Mouse (Mus musculus) urinary bladder, postnatal 14 days (tissue): ENCODE results near the gene Tmem203.
A peak's percentile ranks its signal among the peaks of the same experiment; 100 is the strongest.

ENCODE experiments used
- DNase-seq: peaks from one replicate; pipeline ENCODE4 v3.0.0; 2021; ENCODE audit warnings: low spot score

Tmem203 gene

DNA sequence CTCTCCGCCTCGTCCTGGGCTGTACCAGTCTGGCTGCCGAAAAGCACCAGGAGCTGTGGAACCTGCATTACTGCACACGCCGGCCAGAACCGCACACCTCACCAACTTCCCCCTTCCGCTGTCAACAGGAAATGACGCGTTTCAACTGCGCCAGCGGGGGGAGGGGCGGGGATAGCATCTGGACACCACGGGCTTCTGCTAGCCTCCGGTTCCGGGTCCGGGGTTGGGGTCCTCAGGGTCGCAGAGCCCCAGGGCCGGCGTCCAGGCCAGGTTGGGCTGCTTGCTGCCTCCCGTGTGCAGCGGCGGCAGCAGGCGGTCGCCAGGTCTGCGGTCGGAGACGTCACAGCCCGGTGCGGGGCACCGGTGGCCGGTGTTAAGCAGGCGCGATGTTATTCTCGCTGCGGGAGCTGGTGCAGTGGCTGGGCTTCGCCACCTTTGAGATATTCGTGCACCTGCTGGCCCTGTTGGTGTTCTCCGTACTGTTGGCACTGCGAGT lies at the start of gene Tmem203:
TSS of gene Tmem203 (plus strand) at position 156 of the 496 bp plus-strand sequence.
- DNase-seq = peak; percentile 90

DNA sequence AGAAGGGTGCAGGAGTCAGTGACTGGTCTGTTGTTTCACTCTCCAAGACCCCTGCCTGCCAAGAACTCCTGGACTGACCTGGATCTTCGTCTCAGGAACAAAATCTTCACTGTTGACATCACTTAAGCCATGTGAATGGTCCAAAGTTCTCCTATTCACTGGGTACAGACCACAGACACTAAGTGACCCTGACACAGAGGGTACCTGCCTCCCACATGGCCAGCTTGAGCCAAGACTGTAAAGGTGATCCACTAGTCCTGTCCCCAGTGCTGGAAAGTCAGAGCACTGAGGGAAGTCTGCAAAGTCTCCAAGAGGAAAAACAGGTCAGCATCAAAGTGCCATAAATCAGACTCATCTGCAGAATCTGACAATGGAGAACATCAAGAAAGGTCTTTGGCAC lies 47.6 kb upstream of the Tmem203 start:
- DNase-seq = no peak

DNA sequence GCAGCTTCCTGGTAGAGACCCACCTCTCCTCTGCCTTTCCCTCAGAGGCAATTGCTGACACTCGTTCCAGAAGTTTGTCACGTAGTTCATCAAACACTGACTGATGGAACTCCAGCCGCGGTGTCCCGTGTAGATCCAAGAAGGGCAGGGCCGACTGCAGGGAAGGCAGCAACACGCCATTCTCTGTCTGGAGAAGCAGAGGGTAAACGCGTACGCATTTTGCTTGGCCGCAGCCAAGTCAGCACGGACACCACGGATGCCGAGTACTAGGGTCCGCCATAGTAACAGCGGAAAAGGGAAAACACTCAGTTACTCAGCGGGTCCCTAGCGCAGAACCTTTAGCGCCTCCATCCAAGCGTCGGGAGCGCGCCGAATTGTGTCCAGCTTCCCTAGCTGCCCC lies 44.6 kb upstream of the Tmem203 start:
- no peak for DNase-seq

DNA sequence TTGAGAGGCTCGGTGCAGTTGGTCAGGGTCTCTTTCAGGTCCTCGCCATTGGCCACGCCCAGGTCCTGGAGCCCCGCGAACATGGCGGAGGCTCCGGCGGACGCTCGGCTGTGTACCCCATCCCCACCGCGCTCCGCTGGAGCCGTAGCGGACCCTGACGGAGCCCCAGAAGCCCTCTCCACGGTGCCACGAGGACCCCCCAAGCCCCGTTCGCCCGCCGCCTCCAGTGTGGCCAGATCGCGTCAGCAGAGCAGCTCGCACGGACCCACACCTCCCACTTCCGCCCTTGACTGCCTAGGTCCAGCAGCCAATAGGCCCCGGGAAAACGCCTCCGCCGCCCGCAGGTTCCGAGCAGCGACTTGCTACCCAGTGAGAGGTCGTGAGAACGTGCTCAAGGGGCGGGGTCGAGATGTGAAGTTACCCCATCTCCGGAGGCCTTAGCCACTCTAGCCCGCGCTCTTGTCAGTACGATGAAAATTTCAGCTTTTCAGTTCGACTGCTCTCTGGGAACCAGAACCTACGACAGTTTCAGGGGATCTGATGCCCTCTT lies 44.0 kb upstream of the Tmem203 start, which contains the start of gene Nelfb:
TSS of gene Nelfb (minus strand) at position 369 of the 550 bp plus-strand sequence.
- peak; percentile 92 for DNase-seq

DNA sequence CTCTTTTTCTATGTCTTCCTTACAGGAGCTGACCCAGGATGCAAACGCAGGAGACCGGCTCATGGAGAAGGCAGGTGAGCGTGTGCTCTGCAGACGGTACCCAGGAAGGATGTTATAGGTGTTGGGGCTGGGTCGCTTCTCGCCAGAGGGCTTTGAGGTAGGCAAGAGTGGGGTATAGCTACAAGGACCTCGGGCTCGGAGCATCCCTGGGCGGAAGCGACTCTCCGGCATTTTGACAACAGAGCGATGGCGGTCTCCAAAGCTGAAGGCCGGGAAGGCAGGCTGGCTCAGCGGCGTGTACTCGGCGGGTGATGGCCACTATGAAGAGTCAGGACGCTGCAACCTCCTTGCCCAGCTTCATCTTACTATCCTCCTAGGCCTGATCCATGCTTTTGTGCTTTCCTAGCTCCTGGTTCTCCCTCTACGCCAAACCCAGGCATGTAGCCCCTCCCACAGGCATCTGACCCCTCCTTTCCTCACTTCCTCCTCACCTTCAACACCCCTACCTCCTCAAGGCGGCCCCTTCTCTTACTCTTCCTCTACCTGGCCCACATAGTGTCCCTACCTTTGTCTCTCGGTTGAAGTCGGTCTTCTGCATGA lies 41.9 kb upstream of the Tmem203 start:
- no peak for DNase-seq

DNA sequence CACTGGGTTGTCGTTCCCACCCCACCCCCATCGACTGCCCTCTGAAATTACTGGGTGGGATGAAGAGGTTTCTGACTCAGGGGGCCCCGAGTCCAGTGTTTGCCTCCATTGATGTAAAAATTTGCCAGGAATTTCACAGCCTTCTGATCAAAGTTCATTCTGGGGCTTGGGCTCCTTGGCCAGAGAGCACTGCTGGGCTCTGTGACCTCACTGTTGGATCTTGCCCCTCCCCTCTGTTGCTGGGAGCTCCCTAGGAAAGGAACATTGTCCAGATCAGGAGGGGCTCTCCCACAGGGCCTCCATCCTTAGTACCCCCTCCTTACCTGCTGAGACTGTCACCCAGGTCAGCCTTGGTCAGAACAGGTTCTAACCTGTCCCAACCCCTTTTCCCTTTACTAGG lies 40.8 kb upstream of the Tmem203 start, which contains the start of gene Stpg3:
TSS of gene Stpg3 (minus strand) at position 194 of the 400 bp plus-strand sequence.
- no peak for DNase-seq

DNA sequence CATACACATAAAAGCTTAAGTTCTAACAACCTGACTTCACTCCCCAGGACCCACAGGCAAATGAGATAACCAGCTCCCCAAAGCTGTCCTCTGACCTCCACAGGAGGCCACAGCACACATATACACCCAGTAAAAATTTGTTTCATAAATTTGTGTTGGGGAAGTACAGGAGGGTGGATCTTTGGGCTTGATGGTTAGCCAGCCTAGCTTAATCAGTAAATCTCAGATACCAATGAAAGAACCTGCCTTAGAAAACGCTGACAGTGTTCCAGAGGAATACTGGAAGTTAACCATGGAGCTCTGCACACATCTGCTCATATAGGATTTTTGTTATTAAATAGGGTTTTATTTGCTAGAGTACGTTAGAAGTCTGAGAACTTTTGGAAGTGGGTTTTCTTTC lies 37.6 kb upstream of the Tmem203 start:
- no peak for DNase-seq

DNA sequence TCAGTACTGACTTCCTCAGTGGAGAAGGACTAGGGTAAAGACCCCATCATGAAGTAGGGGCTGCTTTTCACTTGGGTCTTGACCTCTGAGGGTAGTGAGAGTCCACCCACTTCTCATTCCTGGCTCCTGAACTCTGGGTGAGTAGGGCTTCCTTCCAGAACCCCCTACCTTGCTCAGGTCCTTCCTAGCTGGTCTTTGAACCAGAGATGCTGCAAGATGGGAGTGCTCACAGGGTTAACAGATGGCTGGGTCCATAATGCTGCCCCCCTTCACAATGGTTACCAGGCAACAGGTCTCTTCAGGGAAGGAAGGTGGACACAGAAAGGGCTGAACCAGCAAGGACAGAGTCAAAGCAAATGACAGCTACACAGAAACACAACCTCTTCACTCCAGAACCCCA lies 36.8 kb upstream of the Tmem203 start, which contains the start of gene Fam166a:
TSS of gene Fam166a (plus strand) at position 301 of the 400 bp plus-strand sequence.
- DNase-seq = no peak

DNA sequence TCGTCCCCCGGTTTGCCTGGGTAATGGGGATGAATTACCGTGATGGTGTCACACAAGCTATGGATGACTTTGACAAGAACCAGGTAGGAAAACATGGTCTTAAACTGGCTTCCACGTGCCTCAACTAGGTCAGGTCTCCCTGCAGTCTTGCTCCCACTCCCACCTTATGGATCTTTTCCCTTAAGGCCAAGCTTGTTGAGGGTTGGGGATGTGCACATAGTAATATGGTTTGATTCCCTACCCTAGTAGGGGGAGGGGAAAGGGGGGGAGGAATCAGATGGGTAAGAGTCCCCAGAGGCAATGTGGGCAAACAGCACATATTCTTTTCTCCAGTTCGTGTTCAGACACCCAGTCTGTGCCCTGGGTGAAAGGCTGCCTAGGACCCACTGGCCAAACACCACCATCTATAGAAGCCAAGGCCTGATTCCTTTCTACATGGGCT lies 33.9 kb upstream of the Tmem203 start:
- no peak for DNase-seq

DNA sequence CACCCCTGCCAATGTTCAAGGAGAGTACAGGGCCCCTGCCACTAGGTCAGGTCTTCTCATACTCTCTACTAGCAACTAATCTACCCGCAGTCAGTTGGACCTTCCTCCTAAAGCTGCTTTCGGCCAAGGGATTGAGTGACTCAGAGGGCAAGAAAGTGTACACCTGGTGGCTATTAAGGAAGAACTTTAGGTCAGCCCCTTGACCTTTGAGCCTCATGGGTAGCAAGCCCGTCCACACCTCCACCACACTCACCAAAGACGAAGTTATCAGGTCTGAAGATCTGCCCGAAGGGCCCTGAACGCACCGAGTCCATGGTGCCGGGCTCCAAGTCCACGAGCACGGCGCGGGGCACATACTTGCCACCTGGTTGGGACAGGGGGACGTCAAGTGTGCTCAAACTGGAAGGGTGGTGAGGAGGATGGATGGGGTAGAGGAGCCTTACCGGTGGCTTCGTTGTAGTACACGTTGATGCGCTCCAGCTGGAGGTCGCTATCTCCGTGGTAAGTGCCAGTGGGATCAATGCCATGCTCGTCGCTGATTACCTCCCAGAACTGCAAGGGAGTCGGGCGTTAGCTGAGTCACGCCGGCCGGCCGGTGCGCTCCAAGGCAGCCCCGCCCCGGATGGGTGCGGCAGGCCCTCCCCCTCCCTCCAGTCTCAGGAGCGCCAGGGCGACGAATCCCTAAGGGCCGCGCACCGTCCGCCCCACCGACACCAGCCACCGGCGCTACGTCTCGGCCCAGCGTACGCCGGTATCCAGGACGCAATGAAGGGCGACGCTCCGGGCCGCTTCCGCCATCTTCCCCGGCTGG lies 31.4 kb upstream of the Tmem203 start:
- peak; percentile 90 for DNase-seq

DNA sequence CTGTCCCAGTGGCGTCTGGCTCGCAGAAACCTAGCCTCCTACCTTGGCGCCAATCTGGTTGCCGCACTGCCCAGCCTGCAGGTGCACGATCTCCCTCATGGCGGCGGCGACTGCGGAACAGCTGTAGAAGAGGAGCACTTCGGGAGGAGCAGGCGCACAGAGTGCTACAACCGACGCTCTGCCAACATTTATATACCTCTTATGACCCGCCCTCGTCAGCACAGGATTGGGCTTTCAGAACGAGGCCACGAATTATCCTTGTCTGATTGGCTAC lies 30.8 kb upstream of the Tmem203 start, which contains the start of gene Tubb4b:
TSS of gene Tubb4b (minus strand) at position 211 of the 274 bp plus-strand sequence.
- no peak for DNase-seq

DNA sequence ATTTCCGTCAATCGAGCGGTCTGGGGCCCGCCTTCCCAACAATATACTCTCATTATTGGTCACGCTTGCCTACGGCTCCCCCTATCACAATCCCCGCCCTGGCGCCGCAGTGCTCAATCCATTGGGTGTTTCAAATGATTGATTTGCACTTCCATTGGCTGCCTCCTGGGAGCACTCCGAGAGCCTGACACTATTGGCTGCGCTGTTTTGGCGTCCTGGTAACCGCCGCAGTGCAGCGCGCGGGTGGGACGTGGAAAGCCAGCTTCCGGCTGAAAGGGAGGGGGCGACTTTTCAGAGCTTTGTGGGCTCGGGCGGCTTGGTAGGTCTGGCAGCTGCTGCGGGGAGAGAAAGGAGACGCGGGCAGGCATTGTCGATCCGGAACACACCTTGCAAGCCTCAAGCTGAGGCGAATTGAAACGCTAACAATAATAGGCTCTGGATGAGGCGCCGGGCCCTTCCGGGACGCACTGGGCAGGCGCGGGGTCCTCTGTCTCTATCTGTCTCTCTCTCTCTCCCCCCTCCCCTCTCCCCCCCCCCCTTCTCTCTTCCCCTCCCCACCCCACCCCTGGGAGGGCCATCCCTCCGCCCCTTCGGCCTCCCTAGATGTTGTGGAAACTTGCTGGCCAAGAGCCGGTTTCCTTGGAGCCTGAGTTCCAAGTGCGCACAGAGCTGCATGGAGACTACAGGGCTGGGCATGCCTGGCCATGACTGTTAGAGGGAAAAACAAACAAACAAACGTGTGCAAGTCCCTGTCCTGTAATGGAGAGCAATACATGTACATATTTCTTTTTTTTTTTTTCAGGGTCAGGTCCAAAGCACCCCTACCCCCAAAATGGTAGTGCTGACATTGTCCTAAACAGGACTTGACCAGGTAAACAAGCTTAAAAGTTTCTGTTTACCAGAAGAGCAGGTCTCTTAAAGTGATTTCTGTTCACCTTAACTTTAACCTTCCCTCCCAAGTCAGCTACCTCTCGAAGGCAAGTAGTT lies 30.2 kb upstream of the Tmem203 start:
- peak; percentile 98 for DNase-seq

DNA sequence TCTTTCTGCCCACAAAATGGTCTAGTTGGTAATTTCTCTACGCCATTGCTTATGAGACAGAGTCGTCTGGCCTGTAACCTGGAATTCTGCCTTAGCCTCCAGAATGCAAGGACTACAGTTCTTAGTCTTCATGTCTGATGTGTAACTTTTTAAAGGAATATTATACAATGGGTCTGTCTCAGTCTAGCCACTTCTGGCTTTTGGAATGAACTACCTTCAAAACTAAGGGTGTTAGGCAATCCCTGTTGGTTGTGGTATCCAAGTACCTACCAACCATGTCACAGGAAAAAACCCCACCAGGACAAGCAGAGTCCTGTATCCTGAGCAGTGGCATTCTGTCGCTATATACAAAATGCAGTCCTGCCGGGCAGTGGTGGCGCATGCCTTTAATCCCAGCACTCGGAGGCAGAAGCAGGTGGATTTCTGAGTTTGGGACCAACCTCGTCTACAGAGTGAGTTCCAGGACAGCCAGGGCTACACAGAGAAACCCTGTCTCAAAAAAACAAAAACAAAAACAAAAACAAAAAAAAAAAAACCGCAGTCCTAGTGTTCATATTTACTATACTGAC lies 29.3 kb upstream of the Tmem203 start:
- no peak for DNase-seq

DNA sequence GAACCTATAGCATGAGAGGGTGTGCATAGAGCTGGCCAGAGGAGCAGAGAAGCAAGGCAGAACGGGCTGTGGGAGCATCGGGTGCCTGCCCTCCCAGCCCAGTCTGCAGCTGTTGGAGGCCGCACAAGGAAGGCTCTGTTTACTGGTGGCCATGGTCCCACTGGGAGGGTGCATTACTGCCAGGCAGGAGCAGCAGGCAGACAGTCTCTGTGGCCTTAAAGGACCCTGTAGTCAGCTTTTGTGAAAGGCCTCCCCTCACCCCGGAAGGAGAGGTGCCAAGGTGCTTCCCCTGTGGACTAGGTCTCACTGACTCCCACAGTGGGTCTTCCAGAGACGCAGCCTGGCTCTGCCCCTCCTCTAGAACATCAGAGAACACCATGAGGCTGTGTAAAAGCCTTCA lies 28.4 kb upstream of the Tmem203 start:
- DNase-seq = no peak

DNA sequence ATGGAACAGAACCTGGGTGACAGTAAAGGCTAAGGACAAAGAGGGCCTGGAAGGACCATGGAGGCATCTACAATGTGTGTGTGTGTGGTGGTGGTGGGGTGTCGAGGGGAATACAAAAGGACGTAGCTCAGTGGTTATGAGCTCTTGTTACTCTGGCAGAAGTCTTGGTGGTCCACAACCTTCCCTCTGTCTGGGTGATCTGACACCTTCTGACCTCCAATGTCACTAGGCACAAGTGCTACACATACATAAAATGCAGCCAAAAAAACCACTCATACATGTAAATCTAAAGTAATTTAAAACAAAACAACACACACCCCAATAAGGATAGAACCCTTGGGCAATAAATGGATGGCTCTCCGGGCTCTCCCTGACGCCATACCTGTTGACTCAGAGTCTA lies 27.8 kb upstream of the Tmem203 start:
- no peak for DNase-seq

DNA sequence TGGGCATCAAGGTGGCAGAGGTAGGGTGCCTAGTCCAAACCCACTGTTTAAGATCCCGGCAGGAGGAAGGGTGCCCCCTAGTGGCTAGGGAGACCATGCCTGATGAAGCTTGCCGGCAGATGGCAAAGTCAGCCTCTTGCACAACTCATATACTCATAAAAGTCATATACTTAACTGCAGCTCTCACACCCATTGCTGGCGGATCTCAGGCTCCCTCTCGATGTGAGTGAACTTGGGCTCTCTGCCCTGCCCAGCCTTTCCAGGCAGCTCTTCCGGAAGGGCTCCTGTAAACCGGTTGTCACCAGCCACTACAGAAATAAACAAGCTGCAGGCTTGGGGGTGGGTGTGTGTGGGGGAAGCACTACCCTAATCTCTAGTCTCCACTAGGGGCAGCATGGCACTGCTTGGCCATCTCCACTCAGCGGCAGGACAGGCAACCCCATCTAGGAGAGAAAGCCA lies 26.8 kb upstream of the Tmem203 start:
- peak; percentile 94 for DNase-seq

DNA sequence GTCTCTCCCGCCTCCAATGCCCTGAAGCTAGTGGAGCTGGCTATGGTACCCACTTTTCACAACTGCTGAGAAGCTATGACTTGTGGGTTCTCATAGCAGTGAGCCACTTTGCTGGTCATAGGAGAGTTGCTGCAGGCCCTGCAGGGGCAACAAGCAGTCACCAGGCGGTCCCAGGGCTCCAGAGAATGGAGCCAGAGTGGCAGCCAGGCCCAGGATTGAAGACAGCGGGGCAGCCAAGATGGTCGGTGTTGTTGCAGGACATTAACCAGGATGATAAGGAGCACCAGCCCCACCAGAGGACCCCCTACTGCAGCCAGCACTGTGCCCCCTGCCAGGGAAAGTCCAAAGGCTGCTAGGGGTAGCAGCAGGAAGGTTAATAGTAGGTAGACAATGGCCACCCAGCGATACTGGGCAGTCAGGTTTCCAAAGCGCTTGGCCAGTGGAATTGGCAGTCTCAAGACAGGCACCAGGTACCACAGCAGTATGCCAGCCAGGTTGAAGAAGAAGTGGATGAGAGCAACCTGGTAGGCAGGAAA lies 26.2 kb upstream of the Tmem203 start:
- DNase-seq = no peak

DNA sequence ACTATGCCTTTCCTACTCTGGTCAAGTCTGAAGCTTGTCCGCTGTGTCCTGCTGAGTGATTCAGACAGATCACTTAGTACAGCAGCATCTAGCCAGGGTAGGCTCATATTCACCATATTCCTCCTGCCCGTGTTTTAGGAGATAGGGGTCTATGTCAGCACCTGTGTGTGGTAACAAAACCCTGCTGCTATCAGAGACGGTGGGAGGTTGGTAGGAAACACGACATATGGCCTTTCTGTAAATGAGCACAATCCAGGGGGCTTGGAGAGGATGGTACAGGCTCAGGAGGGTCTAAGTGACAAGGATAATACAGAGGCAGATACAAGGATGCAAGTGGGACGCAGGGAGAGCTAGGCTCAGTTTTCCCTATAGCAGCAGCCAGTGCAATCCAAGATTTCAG lies 25.7 kb upstream of the Tmem203 start:
- no peak for DNase-seq

DNA sequence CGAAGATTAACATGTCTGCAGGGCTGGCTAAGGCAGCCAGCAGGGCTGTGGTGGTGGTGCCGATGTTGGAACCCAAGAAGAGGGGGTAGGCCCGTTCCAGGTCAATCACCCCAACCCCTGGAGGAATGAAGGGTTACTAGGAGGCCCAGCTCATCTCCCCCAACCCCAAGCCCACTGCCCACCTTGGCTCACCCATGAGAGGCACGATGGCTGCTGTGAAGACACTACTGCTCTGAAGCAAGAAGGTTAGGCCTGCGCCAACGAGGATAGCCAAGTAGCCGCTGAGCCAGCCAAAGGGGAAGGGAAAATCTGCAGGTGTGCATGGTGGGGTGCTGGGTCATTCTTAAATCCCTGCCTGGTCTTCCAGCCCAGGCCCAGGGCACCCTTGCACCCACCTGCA lies 24.7 kb upstream of the Tmem203 start:
- no peak for DNase-seq

DNA sequence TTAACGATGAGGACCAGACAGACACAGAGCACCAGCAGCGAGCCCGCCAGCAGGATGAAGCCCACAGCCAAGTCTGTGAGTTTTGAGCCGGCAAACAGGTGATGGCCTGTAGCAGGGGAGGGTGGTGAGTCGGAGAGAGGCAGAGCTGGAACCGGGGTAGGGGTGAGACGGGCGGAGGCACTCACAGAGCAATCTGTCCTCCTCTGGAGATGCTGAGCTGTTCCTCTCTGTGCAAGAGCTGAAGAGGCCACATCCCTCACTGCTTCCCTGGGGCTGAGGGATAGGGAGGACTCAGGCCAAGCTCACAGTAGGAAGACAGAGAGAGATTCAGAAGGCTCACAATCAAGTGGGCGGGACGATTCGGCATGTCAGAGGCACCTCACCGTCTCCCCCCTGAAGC lies 24.2 kb upstream of the Tmem203 start:
- no peak for DNase-seq

DNA sequence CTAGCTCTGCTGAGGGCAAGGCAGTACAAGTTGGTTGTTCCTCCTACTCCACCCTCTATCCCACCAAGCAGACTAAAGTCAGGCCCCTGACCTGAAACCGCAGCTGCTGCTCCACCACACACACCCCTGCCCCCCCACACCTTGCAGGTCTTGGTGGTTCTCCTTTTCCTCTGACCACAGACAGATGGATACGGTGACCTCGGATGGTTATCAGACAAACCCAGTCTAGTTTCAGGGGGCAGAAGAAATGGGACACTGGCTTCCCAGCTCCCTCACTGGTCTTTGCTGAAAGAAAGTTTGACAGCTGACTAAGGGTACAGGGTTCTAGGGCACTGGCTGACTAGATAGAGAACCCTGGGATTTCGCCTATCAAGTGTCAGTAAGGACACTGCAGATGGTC lies 21.8 kb upstream of the Tmem203 start:
- no peak for DNase-seq
